Mouse (Mus musculus): ENCODE measurements around the gene Tdrkh.

- no peak for TF ChIP-seq CTCF (IDR thresholded peaks at IDR 0.05; ENCODE audit: insufficient read depth, low read depth, low read length)
- no peak for TF ChIP-seq POLR2A (IDR thresholded peaks at IDR 0.05; ENCODE audit: insufficient read depth, low read depth, low read length)
Measured at GRCm38 (mm10) chr3:94443597-94443964, 30.5 kb downstream of the Tdrkh start, which contains the start of gene Oaz3.

All from olfactory bulb, adult 2 months (tissue).